Mouse (Mus musculus) embryonic facial prominence, embryonic 15.5 days (tissue): ENCODE measurements around the gene Mrs2. TPM values are rescaled to one million over a fixed set of nuclear protein-coding genes. Genes with fewer than 3 reads are reported as not detected.

Source experiments
- ATAC-seq: fragments of 200-750 bp; cut with Nextera tagmentation; 2 replicates; pipeline ENCODE4 v1.8.0; 2017; ENCODE audit warnings: low read depth, moderate TSS enrichment; ENCODE audit not compliant: insufficient number of reproducible peaks, low FRiP score, low TSS enrichment
- H3K27ac ChIP-seq: fragments of 300-500 bp; sonication (generic); replicated peaks from 2 replicates; pipeline ENCODE4 v1.5.1; 2015; ENCODE audit warnings: mild to moderate bottlenecking, inconsistent platforms
- H3K27me3 ChIP-seq: fragments of 300-500 bp; sonication (generic); 2 replicates; pipeline ENCODE4 v1.6.1; 2015; ENCODE audit warnings: inconsistent platforms
- H3K36me3 ChIP-seq: fragments of 300-500 bp; sonication (generic); 2 replicates; pipeline ENCODE4 v1.6.1; 2015; ENCODE audit warnings: mild to moderate bottlenecking, inconsistent platforms
- H3K4me1 ChIP-seq: fragments of 300-500 bp; sonication (generic); 2 replicates; pipeline ENCODE4 v1.6.1; 2015; ENCODE audit warnings: inconsistent platforms
- H3K4me2 ChIP-seq: fragments of 300-500 bp; sonication (generic); replicated peaks from 2 replicates; pipeline ENCODE4 v1.6.1; 2015; ENCODE audit warnings: mild to moderate bottlenecking, inconsistent platforms
- H3K4me3 ChIP-seq: fragments of 300-500 bp; sonication (generic); replicated peaks from 2 replicates; pipeline ENCODE4 v1.5.1; 2015; ENCODE audit warnings: mild to moderate bottlenecking, inconsistent platforms
- H3K9ac ChIP-seq: fragments of 300-500 bp; sonication (generic); 2 replicates; pipeline ENCODE4 v1.6.1; 2015; ENCODE audit warnings: inconsistent platforms
- H3K9me3 ChIP-seq: fragments of 300-500 bp; sonication (generic); replicated peaks from 2 replicates; pipeline ENCODE4 v1.6.1; 2016; ENCODE audit warnings: inconsistent platforms
- WGBS: fragments of 180-500 bp; shearing (Covaris S2); methylation state at CpG from one replicate; pipeline ENCODE4 v1.1.7; 2015; 5-methylcytosine and 5-hydroxymethylcytosine counted together
- polyA plus RNA-seq: library from polyadenylated mRNA; unstranded; fragments of >200 nt; fragmentation: Nextera tagmentation; extraction: Ambion mirVana; gene quantifications from 2 replicates; pipeline ENCODE4 v1.2.1, GENCODE M21; 2015

Gene Mrs2
- 11.5 and 13.8 TPM in 2 replicates for polyA plus RNA-seq

- H3K9me3 ChIP-seq: no peaks in the 10 kb centered on the region
- H3K4me3 ChIP-seq: peak within 1 kb of the TSS; percentile 85
- H3K4me1 ChIP-seq: peaks cover 13% of the 10 kb centered on the region
- peak within 1 kb of the TSS; percentile 76 for H3K4me2 ChIP-seq
- H3K9ac ChIP-seq: peak within 1 kb of the TSS; percentile 85
- H3K27me3 ChIP-seq: no peaks in the 10 kb centered on the region
- peak; percentile 88 for ATAC-seq
- under 1% methylated on average over 68 of the region's 84 CpGs for WGBS
- peak within 1 kb of the TSS; percentile 63; the same call in 1 of the 2 replicates for H3K27ac ChIP-seq
- H3K36me3 ChIP-seq: no peaks in the 10 kb centered on the region
These were observed at the start of gene Mrs2 for GRCm38 (mm10) chr13:25019793-25020539. TSS of gene Mrs2 (minus strand) at chr13:25020379.

- Histone ChIP-seq H3K27me3 (no peaks in the 10 kb centered on the region), H3K27ac (no peak overlapping the region), H3K36me3 (no peaks in the 10 kb centered on the region), H3K9ac (no peak overlapping the region), H3K9me3 (no peaks in the 10 kb centered on the region), H3K4me1 (no peaks in the 10 kb centered on the region), H3K4me3 (no peak overlapping the region), H3K4me2 (no peak overlapping the region)
- no peak for ATAC-seq
- 71% methylated on average over 4 of the region's 4 CpGs for WGBS
These were observed 49.6 kb upstream of the Mrs2 start for GRCm38 (mm10) chr13:25069765-25070164.

DNA sequence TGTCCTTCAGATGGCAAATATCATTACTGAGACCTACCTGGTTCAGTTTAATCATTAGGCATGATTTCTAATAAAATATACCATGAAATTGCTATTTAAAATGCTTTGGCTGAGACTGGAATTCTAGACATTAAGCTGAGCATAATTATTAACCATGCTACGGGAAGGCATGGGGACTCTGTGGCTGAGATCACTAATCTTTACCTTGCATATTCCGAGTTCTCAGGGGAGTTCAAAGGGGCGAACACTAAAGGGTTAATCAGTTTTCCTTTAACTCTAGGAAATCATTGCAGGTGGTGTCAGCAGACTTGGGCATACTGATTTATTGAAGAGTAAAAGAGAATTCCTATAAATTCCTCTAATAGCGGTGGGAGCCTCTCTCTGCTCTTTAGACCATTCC is 47.0 kb upstream of the Mrs2 start:
- H3K36me3 ChIP-seq: no peaks in the 10 kb centered on the region
- no peaks in the 10 kb centered on the region for H3K9me3 ChIP-seq
- H3K9ac ChIP-seq: no peak overlapping the region
- no peaks in the 10 kb centered on the region for H3K4me1 ChIP-seq
- H3K27ac ChIP-seq: no peak overlapping the region
- WGBS: 79% methylated on average over 4 of the region's 4 CpGs
- ATAC-seq: no peak
- H3K4me2 ChIP-seq: no peak overlapping the region
- no peak overlapping the region for H3K4me3 ChIP-seq
- H3K27me3 ChIP-seq: no peaks in the 10 kb centered on the region

DNA sequence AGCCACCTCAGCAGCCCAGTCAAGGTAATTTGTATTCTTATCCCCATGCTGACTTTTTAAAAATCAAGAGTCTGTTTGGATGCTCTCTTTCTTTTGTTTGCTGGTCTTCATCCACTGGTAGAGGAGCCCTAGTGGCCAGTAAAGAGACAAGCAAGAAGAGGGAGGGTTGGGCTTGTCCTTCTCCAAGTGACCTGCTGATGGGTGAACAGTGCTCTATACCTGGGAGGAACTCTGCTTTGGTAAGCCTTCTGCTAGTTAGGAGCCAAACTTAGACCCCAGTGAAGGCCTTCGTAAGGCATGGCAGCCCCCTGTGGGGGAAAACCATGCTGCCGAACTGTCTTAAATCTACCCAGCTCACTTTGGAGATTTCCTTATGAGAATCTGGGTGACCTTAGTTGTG is 46.5 kb upstream of the Mrs2 start:
- H3K9me3 ChIP-seq: no peaks in the 10 kb centered on the region
- no peak overlapping the region for H3K9ac ChIP-seq
- H3K4me3 ChIP-seq: no peak overlapping the region
- no peak for ATAC-seq
- H3K27me3 ChIP-seq: no peaks in the 10 kb centered on the region
- no peaks in the 10 kb centered on the region for H3K36me3 ChIP-seq
- WGBS: 94% methylated on average over 2 of the region's 2 CpGs
- H3K4me1 ChIP-seq: no peaks in the 10 kb centered on the region
- no peak overlapping the region for H3K27ac ChIP-seq
- no peak overlapping the region for H3K4me2 ChIP-seq

- WGBS: 4% methylated on average over 63 of the region's 63 CpGs
- peak; percentile 69; the same call in 1 of the 2 replicates for ATAC-seq
These were observed 35.9 kb upstream of the Mrs2 start, which contains the start of gene Dcdc2a for GRCm38 (mm10) chr13:25055873-25056667. TSS of gene Dcdc2a (plus strand) at chr13:25056004.

GRCm38 (mm10) chr13:25055111-25055554 is 35.0 kb upstream of the Mrs2 start:
- H3K27ac ChIP-seq: no peak overlapping the region
- H3K9ac ChIP-seq: no peak overlapping the region
- peaks cover 15% of the 10 kb centered on the region for H3K4me1 ChIP-seq
- H3K9me3 ChIP-seq: 0 out of 2 replicates have a peak, but pooled peaks cover 1% of the 10 kb centered on the region
- peak; percentile 82 for ATAC-seq
- peak overlapping the region; percentile 47 for H3K4me3 ChIP-seq
- WGBS: under 1% methylated on average over 35 of the region's 35 CpGs
- peak overlapping the region; percentile 75 for H3K4me2 ChIP-seq
- H3K36me3 ChIP-seq: no peaks in the 10 kb centered on the region
- H3K27me3 ChIP-seq: peaks cover 38% of the 10 kb centered on the region

More at GRCm38 (mm10) chr13:25055873-25056667, 35.9 kb upstream of the Mrs2 start, which contains the start of gene Dcdc2a:
- Histone ChIP-seq H3K27ac (no peak within 1 kb of the TSS), H3K9ac (no peak within 1 kb of the TSS), H3K4me2 (peak within 1 kb of the TSS; percentile 75), H3K4me1 (peaks cover 15% of the 10 kb centered on the region), H3K36me3 (no peaks in the 10 kb centered on the region), H3K27me3 (peaks cover 38% of the 10 kb centered on the region), H3K4me3 (peak within 1 kb of the TSS; percentile 47), H3K9me3 (no peaks in the 10 kb centered on the region)

- H3K27ac ChIP-seq: no peak overlapping the region
- no peak for ATAC-seq
- peaks cover 38% of the 10 kb centered on the region for H3K27me3 ChIP-seq
- no peak overlapping the region for H3K9ac ChIP-seq
- no peak overlapping the region for H3K4me2 ChIP-seq
- no peaks in the 10 kb centered on the region for H3K36me3 ChIP-seq
- peaks cover 15% of the 10 kb centered on the region for H3K4me1 ChIP-seq
- peaks cover 5% of the 10 kb centered on the region; the same call in 1 of the 2 replicates for H3K9me3 ChIP-seq
- H3K4me3 ChIP-seq: no peak overlapping the region
- WGBS: 84% methylated on average over 5 of the region's 5 CpGs
These were observed 32.5 kb upstream of the Mrs2 start for GRCm38 (mm10) chr13:25052671-25053070.

GRCm38 (mm10) chr13:25039488-25039887 is 19.3 kb upstream of the Mrs2 start:
- ATAC-seq: no peak
- H3K27me3 ChIP-seq: no peaks in the 10 kb centered on the region
- no peak overlapping the region for H3K9ac ChIP-seq
- H3K4me3 ChIP-seq: no peak overlapping the region
- H3K4me2 ChIP-seq: no peak overlapping the region
- no peaks in the 10 kb centered on the region for H3K36me3 ChIP-seq
- WGBS: 82% methylated on average over 2 of the region's 2 CpGs
- H3K9me3 ChIP-seq: no peaks in the 10 kb centered on the region
- no peaks in the 10 kb centered on the region for H3K4me1 ChIP-seq
- no peak overlapping the region for H3K27ac ChIP-seq

DNA sequence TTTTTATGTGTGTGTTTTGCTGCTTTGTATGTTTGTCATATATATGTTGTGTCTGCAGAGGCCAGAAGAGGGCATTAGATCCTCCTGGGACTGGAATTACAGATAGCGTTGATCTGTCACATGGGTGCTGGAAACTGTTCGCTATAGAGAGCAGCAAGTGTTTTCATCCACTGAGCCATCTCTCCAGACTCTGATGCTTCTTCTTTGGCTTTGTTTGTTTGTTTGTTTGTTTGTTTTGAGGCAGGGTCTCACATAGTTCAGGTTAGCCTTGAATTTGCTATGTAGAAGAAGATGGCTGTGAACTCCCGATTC is 6.9 kb upstream of the Mrs2 start:
- Histone ChIP-seq H3K9ac (no peak overlapping the region), H3K9me3 (no peaks in the 10 kb centered on the region), H3K4me2 (no peak overlapping the region), H3K27ac (no peak overlapping the region), H3K4me3 (no peak overlapping the region), H3K36me3 (no peaks in the 10 kb centered on the region), H3K27me3 (no peaks in the 10 kb centered on the region), H3K4me1 (no peaks in the 10 kb centered on the region)
- 69% methylated on average over 3 of the region's 3 CpGs for WGBS
- no peak for ATAC-seq

- Histone ChIP-seq H3K4me3 (no peak overlapping the region), H3K4me1 (no peaks in the 10 kb centered on the region), H3K4me2 (no peak overlapping the region), H3K27ac (no peak overlapping the region), H3K27me3 (no peaks in the 10 kb centered on the region), H3K36me3 (no peaks in the 10 kb centered on the region), H3K9ac (no peak overlapping the region), H3K9me3 (no peaks in the 10 kb centered on the region)
- no peak for ATAC-seq
- 85% methylated on average over 6 of the region's 6 CpGs for WGBS
These were observed 6.4 kb upstream of the Mrs2 start for GRCm38 (mm10) chr13:25026409-25027113.

DNA sequence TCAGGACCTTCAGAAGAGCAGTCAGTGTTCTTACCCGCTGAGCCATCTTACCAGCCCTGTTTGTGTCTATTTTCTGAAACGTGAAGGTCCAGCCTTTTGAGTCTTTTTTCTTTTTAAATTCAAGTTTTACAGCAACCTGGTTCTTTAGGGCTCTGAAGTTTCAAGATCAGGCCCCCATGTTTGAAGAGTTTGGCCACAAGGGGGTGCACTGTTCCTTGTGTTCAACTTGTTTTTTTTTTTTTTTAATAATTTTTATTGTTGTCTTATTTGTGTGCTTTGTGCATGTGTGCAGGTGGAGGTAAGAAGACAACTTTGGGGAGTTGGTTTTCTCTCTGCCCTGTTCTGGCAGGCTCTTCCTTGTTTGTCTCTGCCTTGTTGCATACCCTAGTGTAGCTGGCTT is 4.5 kb upstream of the Mrs2 start:
- H3K9me3 ChIP-seq: no peaks in the 10 kb centered on the region
- no peaks in the 10 kb centered on the region for H3K27me3 ChIP-seq
- no peak overlapping the region for H3K4me2 ChIP-seq
- H3K36me3 ChIP-seq: no peaks in the 10 kb centered on the region
- ATAC-seq: no peak
- no peak overlapping the region for H3K9ac ChIP-seq
- WGBS: 27% methylated on average over 2 of the region's 2 CpGs
- H3K4me1 ChIP-seq: no peaks in the 10 kb centered on the region
- H3K27ac ChIP-seq: no peak overlapping the region
- H3K4me3 ChIP-seq: no peak overlapping the region
